Mouse (Mus musculus) C2C12 (cell line): ENCODE results near the gene Sdk2.

Source experiments
- CEBPB ChIP-seq: IDR thresholded peaks from one replicate; pipeline ENCODE4 v1.6.1; 2011; ENCODE audit warnings: low read depth, mild to moderate bottlenecking, control low read depth, moderate library complexity
- CTCF ChIP-seq: IDR thresholded peaks from one replicate; pipeline ENCODE4 v1.5.1; 2011; ENCODE audit not compliant: control insufficient read depth, insufficient read depth, insufficient read length
- FOSL1 ChIP-seq: IDR thresholded peaks from one replicate; pipeline ENCODE4 v1.8.0; 2011; ENCODE audit warnings: mild to moderate bottlenecking, low read length; ENCODE audit not compliant: poor library complexity, insufficient read depth, severe bottlenecking
- USF1 ChIP-seq: IDR thresholded peaks from one replicate; pipeline ENCODE4 v1.6.1; 2011; ENCODE audit warnings: low read depth, mild to moderate bottlenecking, control low read depth, moderate library complexity

GRCm38 (mm10) chr11:113863408-113863807 is 203.4 kb downstream of the Sdk2 start:
- no peak for TF ChIP-seq USF1
- TF ChIP-seq CTCF, result no peak
- TF ChIP-seq FOSL1, result no peak
- TF ChIP-seq CEBPB, result no peak
